Mouse (Mus musculus): ENCODE measurements around the gene Svop. TPM values are rescaled to one million over a fixed set of nuclear protein-coding genes. Genes with fewer than 3 reads are reported as not detected.

Svop gene
- total RNA-seq, 1 experiment from 2014 or later = 3.1 TPM

DNA sequence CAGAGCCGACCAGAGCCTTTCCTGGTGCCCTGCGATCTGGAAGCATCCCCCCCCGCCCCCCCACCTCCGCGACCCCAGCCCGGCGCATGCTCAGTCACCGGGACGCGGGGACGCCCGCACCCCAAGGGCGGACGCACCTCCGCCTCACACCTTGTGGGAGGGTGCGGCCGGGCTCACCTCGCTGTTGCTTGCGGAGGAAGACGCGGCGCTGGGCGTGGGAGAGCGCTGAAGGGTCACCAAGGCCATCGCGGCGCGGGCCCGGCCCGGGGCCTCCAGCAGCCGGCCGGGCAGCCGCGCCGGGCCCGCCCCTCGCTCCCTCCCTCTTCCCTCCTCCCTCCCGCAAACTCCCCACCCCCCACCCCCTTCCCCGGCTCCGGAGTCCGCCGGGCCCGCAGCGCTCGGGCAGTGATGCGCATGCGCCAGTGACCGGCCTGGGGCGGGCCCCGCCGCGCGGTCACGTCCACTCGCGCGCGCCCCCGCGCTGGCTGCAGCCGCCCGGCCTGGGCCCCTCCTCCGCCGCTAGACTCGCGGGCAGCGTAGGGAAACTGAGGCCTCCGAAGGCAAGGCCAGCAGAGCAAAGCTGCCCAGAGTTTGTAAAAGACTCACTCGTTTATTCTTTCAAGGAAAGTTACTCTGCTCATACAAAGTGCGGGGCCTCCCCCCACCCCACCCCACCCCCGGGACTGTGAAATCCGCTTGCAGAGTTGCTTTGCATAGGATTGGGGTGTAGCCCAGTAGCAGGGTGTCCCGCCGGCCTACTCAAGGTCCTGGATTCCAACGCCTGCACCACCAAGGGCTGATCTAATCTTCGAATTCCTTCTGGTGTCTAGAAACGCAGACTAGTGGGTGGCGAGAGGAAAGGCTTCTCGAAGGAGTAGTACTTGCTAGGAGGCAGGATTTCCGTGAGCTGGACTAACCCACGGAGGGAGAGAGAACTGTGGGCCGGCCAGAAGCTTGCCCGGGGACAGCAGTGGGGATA is 97.6 kb downstream of the Svop start, which contains the start of gene Ssh1:
Gene Ssh1 (minus strand): TSS at position 408 of the 979 bp plus-strand sequence.
- peak; percentile 95 for DNase-seq

DNA sequence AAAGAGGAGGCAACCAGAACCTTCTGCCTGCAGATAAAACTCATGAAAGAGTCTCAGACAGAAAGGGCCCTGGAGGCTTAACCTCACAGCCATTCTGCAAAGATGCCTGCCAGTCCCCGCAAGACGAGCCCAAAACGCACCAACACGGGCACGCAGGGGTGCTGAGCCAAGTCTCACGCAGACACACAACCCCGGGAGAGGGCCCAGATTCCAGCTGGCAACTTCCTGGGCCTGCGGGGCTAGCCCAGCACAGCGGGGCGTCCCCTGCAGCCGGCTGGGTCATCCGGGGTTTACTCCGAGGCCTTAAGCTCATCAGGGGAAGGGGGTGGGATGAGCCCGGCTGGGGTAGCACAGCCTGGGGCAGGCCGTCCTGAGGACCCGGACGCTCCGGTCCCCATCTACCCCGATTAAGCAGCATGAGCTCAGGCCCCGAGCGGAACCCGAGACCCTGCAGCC is 98.3 kb downstream of the Svop start:
- DNase-seq = peak; percentile 44

DNA sequence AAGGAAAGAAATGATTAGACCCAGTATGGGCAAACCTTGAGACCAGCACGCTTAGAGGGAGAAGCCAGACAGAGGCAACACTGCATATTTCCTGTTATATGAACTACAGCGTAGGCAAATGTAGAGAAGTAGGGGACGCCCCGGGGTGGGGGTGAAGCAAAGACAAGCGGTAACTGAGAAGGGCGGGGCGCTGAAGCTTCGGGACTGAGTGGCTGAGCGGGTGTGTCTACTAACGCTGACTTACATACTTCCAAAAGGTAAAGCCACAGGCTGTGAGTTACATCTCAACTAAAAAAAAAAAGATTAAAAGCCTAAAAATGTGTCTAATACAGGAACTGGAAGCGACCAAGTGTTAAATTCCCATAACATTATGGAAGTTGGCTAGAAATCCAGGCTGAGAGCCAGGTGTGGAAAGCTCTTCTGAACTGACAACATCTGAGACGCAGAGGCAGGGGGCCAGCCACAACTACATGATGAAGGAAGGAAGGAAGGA is 99.0 kb downstream of the Svop start:
- no peak for DNase-seq

DNA sequence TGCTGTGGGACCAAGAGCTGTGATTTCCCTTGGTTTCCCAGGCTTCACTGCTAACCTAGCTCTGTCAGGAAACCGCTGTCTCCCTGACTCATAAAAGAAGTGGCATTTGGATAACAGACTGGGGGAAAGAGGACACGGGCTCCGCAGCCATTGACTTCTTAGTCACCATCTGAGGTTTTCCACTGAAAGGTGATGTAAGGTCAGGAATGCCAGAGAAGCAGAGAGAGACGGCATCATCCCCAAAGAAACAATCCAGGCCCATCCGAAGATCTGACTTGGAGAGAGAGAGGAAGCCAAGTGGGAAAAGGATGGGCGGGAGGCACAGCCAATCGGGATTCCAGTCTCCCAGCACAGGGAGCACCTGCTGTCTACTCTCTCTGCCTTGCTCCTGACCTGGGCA is 100.2 kb downstream of the Svop start:
- DNase-seq = no peak

DNA sequence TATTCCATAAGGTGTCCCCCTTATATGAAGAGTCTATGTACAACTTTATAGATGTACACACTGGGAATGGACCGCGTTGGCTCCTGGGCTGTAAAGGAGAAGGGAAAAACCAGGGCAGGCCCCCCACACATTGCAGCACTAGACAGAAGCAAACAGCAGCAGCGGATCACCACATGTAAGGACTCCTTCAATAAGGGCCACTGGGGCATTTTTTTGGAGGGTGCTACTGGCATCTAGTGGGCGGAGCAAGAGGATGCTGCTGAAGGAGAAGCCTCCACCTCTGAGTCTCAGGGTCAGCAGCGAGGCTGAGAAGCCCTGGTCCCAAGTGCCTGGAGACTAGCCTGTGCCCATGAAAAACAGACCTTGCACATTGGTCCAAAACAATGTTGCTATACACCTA is 100.8 kb downstream of the Svop start:
- DNase-seq = no peak

DNA sequence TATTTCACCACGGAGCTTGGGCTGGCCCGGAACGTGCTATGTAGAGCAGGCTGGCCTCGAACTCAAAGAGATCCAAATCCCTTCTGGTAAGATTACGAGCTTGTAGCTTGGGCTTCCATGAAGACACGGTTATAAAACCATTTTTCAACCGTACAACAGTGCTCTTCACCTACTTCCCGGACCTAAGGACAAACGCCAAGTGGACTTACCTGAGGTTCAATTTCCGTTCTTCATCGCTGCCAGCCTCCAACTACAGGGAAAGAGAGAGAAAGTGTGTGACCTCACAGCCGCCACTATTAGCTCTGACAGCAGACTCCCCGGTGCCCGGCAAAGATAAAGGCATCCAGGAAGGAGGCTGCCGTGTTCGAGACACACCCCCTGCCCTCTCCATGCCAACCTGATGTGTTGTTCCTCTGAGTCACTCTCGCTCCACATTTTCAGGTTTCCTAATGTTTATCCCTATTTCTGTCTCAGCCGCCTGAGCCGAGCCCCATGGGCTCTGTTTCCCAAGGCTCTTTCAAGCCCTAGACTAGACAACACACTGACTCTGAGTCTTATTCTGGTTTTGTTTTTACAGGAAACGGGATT is 101.8 kb downstream of the Svop start:
- peak; percentile 40 for DNase-seq

DNA sequence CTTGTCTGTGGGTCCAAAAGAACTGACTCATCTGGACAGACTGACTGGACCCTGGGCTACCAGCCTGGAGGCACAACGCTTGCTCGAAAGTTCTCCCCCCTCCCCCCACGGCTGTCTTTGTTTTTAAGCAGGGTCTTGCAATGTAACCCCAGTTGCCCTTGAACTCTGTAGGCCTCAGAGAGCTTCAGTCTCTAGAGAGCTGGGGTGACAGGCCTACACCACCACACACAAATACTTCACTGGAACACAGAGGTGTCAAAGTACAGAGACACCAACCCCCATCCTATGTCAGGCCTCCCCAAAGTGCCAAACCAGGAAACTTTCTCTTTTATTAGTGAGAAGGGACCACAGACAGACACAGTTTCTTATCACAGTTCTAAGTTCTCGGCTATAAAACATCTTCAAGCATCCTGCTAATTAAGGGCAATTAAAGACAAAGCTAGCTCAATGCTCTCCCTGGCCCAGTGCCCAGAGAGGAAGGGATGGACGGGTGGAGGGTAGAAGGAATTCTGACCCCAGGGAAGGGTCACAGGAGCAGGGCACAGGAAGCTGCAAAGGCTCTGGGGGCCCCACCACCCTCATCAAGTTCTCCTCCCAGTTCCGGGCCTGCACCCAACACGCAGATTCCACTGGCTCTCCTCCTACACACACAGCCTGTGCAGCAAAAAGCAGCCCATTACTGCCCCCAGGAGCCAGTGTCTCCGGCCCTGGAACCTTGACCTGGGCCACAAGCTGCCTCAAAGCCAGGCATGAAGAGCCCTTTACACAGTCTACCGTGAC is 105.0 kb downstream of the Svop start:
- peak; percentile 39 for DNase-seq

DNA sequence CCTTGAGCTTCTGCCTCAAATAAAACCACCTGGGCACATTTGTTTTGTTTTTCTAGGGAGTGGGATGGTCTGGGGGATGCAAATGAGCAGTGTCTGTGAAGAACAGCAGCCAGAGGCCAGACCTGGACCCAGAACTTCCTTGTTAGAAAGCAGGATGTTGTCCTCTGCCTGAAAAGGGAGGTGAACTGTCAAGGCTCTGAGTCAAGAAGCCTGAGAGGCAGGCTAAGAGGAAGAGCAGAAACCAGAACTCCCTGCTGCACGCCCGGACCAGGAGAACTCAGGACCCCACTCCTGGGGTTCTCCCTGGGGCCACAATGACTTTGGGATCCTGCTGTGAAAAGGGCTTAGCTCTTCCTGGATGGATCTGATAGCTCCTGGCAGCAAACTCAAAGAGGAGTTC is 105.6 kb downstream of the Svop start:
- DNase-seq = no peak

DNA sequence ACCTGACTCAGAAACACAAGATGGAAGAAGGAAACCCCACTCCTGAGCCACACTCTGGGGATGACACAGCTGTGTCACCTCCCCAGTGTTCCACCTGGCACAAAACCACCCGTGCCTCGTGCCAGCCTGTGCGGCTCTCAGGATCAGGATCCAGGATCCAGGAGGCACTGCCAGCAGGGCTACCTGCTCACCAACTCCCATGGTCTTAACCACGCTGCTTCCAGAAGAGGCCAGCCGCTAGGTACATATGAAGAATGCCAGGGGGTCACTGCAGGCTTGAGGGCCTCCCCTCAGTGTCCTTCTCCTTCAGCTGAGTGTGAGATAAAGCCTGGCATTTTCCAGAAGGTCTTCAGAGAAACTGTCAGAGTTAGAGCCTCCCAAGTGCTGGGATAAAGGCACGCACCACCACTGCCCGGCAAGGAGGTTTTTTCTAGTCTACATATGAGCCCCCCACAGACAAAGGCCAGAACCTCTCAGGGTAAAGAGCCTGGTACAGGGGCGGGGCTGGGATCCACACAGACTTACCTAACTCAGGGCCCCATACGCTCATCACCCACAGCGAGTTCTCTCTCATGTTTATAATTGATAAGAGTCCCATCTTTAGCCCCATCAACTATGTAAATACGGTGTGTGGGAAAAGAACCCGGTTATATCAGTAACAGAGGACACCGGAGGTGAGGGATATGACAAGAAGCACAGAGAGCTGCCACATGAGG is 107.2 kb downstream of the Svop start:
- DNase-seq = no peak

DNA sequence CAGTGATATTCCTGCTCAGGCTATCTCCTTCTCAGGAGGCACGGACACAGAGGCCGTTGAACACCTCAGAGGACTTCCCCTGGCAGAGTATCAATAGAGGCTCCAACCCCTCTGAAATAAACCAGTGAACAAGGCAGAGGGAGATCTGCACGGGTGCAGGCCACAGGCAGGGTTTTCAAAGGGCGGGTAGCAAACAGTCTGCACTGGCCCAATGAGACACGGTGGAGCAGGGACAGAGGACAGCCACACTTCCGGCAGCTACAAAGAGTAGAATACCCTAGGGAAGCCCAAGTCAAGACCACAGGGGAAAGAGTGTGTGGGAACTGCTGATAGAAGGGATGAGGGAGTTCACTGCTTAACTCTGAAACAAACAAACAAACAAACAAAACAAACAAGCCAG is 107.8 kb downstream of the Svop start:
- no peak for DNase-seq

DNA sequence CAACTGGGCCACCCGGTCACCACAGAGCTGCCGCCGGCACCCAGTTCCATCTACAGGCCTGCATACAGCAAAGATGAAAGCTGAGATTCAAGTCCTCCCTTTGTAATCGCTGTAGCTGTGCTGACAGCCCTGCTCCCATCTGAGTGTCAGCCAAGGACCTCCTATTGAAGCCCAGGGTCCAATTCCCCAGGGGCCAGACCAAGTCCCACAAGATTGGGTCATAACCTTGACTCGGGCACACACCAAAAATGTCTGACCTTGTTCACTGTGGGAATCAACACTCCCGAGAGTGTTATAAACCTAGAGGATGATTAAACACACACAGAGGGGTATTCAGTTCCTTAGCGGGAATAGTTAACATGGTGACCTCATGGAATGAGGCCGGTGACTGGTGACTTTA is 109.5 kb downstream of the Svop start:
- DNase-seq = no peak

DNA sequence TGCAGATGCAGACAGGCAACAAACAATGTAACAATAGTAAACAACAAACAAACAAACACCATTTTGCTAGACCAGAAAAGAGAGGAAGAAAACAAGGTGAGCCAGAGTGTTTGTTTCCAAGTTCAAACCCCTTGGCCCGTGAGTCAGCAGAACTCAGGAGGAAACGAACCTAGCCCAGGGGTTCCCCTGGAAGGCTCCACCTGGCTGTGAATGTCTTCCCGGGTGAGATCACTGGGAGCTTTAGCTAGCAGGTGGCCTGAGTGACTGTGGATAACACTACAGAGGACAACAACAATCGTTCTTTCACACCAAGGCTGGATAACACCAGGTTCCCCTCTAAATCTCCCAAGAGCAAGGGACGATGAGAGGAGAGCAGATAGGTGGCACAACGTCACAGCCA is 110.2 kb downstream of the Svop start:
- DNase-seq = no peak

DNA sequence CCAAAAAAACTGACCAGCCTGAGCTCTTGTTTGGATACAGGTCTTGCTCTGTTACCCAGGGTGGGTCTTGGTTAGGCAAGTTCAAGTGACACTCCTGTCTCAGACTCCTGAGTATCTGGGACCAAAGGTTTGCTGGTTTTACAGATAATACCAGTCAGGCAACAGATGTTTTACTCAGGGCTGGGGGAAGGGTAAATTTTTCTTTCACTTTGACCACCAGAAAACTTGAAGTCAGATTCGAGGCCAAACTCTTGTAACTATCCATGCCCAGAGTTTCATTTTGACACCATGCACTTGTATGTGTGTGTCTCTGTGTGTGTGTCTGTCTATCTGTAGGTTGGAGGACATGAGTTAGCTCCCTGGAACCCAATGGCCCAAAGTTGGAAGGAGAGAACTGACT is 110.9 kb downstream of the Svop start:
- DNase-seq = no peak

DNA sequence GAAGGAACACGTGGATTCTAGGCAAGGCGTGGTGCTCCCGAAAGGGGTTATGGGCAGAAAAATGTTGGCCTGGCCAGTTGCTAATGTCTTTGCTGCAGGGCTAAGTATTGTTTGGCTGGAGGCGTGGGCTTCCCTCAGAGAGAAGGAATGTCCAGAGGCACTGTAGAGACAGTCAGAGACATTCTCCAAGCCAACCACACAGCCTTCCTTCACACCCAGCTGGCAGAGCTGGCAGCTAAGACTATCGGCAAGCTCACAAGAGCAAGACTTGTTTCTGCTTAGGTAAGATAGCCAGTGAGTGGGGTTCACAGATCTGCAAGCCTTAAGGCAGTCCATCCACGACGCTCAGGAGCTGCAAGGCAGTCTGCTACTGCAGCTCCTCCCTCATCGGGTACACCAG is 114.1 kb downstream of the Svop start:
- DNase-seq = no peak

Other genes with a start within 250 kb of the Svop start
- 43.3 and 52.6 TPM in 2 replicates for gene Coro1c, start 182.8 kb downstream of the Svop start, total RNA-seq (2021)
- 18.9 and 22.7 TPM in 2 replicates for gene Ssh1, start 97.7 kb downstream of the Svop start, total RNA-seq (2021)
- not detected in 2 replicates for gene Dao, start 87.9 kb downstream of the Svop start, total RNA-seq (2021)
- 35.1 and 36.6 TPM in 2 replicates for gene Usp30, start 26.1 kb downstream of the Svop start, total RNA-seq (2021)
- gene Alkbh2, start 36.6 kb upstream of the Svop start, total RNA-seq (2021) = 12.0 and 12.1 TPM in 2 replicates
- gene Ung, start 38.8 kb upstream of the Svop start, total RNA-seq (2021) = 6.7 and 15.0 TPM in 2 replicates
- 99.4 and 114 TPM in 2 replicates for gene Acacb, start 55.0 kb upstream of the Svop start, total RNA-seq (2021)
- not detected in 2 replicates for gene Foxn4, start 182.2 kb upstream of the Svop start, total RNA-seq (2021)
- gene Myo1h, start 197.6 kb upstream of the Svop start, total RNA-seq (2021) = 0.21 and 0.62 TPM in 2 replicates

All from adrenal gland, postnatal 25 days (tissue).